Mouse (Mus musculus) intestine, embryonic 16.5 days (tissue): Measurements from ENCODE around the gene Cacna1c. TPM values are rescaled to one million over a fixed set of nuclear protein-coding genes. Genes with fewer than 3 reads are reported as not detected.

Experiments
- ATAC-seq: fragments of 200-750 bp; cut with Nextera tagmentation; 2 replicates; pipeline ENCODE4 v1.8.0; 2017; ENCODE audit warnings: moderate TSS enrichment, moderate library complexity
- H3K27ac ChIP-seq: fragments of 300-500 bp; sonication (generic); 2 replicates; pipeline ENCODE4 v1.5.1; 2014; ENCODE audit warnings: mild to moderate bottlenecking, low read length
- H3K27me3 ChIP-seq: fragments of 300-500 bp; sonication (generic); replicated peaks from 2 replicates; pipeline ENCODE4 v1.6.1; 2014; ENCODE audit warnings: low read length, control low read depth, mixed read lengths; ENCODE audit not compliant: control insufficient read depth, insufficient read depth
- H3K36me3 ChIP-seq: fragments of 300-500 bp; sonication (generic); 2 replicates; pipeline ENCODE4 v1.6.1; 2014; ENCODE audit warnings: low read length, control low read depth; ENCODE audit not compliant: control insufficient read depth, insufficient read depth
- H3K4me1 ChIP-seq: fragments of 300-500 bp; sonication (generic); 2 replicates; pipeline ENCODE4 v1.6.1; 2014; ENCODE audit warnings: low read length, control low read depth, mixed read lengths; ENCODE audit not compliant: control insufficient read depth, insufficient read depth
- H3K4me2 ChIP-seq: fragments of 300-500 bp; sonication (generic); 2 replicates; pipeline ENCODE4 v1.6.1; 2014; ENCODE audit warnings: low read depth, low read length, control low read depth
- H3K4me3 ChIP-seq: fragments of 300-500 bp; sonication (generic); 2 replicates; pipeline ENCODE4 v1.5.1; 2014; ENCODE audit warnings: mild to moderate bottlenecking, low read length
- H3K9ac ChIP-seq: fragments of 300-500 bp; sonication (generic); 2 replicates; pipeline ENCODE4 v1.6.1; 2014; ENCODE audit warnings: low read depth, low read length
- H3K9me3 ChIP-seq: fragments of 300-500 bp; sonication (generic); 2 replicates; pipeline ENCODE4 v1.6.1; 2016; ENCODE audit warnings: low read length, control low read depth; ENCODE audit not compliant: control insufficient read depth
- whole genome bisulfite sequencing: fragments of 180-500 bp; shearing (Covaris S2); extraction: QIAGEN DNeasy Blood & Tissue Kit; methylation state at CpG from one replicate; pipeline ENCODE4 v1.1.7; 2014; 5-methylcytosine and 5-hydroxymethylcytosine counted together
- polyA plus RNA-seq: library from polyadenylated mRNA; unstranded; fragments of >200 nt; fragmentation: Nextera tagmentation; extraction: Ambion mirVana; gene quantifications from 2 replicates; pipeline ENCODE4 v1.2.1, GENCODE M21; 2015

The Cacna1c gene
- polyA plus RNA-seq, 1 experiment from 2014 or later, result 1.8 TPM

GRCm38 (mm10) chr6:118739961-118740599 lies 456.1 kb downstream of the Cacna1c start:
- no peak overlapping the region for H3K9ac ChIP-seq

GRCm38 (mm10) chr6:118739344-118739743 lies 456.9 kb downstream of the Cacna1c start:
- no peaks in the 10 kb centered on the region for H3K4me1 ChIP-seq
- no peaks in the 10 kb centered on the region for H3K36me3 ChIP-seq
- H3K4me3 ChIP-seq, result no peak overlapping the region
- no peaks in the 10 kb centered on the region for H3K27me3 ChIP-seq
- ATAC-seq, result no peak
- no peaks in the 10 kb centered on the region for H3K9me3 ChIP-seq
- WGBS, result 52% methylated on average over 4 of the region's 4 CpGs
- H3K27ac ChIP-seq, result no peak overlapping the region
- H3K4me2 ChIP-seq, result no peak overlapping the region
- H3K9ac ChIP-seq, result no peak overlapping the region

More at GRCm38 (mm10) chr6:118739961-118740599, 456.1 kb downstream of the Cacna1c start:
- no peaks in the 10 kb centered on the region for H3K4me1 ChIP-seq
- no peaks in the 10 kb centered on the region for H3K36me3 ChIP-seq
- no peak for ATAC-seq
- H3K4me2 ChIP-seq, result no peak overlapping the region
- no peaks in the 10 kb centered on the region for H3K9me3 ChIP-seq
- 79% methylated on average over 9 of the region's 9 CpGs for WGBS
- no peaks in the 10 kb centered on the region for H3K27me3 ChIP-seq
- no peak overlapping the region for H3K27ac ChIP-seq
- no peak overlapping the region for H3K4me3 ChIP-seq

GRCm38 (mm10) chr6:118738656-118739055 lies 457.6 kb downstream of the Cacna1c start:
- Histone ChIP-seq H3K27me3 (no peaks in the 10 kb centered on the region), H3K4me2 (no peak overlapping the region), H3K27ac (no peak overlapping the region), H3K36me3 (no peaks in the 10 kb centered on the region), H3K9ac (no peak overlapping the region), H3K9me3 (no peaks in the 10 kb centered on the region), H3K4me1 (no peaks in the 10 kb centered on the region), H3K4me3 (no peak overlapping the region)
- ATAC-seq, result no peak
- 54% methylated on average over 3 of the region's 3 CpGs for WGBS

DNA sequence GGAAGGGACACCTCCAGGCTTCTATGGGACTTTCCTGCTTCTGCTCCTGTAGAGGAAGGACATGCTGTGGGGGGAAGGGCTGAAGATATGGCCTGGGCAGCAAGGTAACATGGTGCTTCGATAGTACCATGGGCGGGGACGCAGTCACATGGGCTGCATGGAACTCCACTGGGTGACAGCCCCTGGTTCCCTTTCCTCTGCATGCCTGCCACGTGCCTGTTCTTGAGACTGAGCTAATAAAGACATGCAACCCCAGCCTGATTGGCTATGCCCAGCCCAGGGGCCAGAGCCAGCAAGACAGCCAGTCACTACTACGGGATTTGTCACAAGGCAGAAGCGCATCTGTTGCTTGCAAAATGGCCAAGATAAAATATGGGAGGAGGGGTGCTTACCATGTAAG lies 459.1 kb downstream of the Cacna1c start:
- H3K9ac ChIP-seq, result no peak overlapping the region
- H3K4me3 ChIP-seq, result no peak overlapping the region
- 74% methylated on average over 6 of the region's 6 CpGs for WGBS
- no peaks in the 10 kb centered on the region for H3K9me3 ChIP-seq
- no peak overlapping the region for H3K4me2 ChIP-seq
- H3K27ac ChIP-seq, result no peak overlapping the region
- no peaks in the 10 kb centered on the region for H3K27me3 ChIP-seq
- ATAC-seq, result peak; percentile 48; the same call in 1 of the 2 replicates
- no peaks in the 10 kb centered on the region for H3K36me3 ChIP-seq
- no peaks in the 10 kb centered on the region for H3K4me1 ChIP-seq

DNA sequence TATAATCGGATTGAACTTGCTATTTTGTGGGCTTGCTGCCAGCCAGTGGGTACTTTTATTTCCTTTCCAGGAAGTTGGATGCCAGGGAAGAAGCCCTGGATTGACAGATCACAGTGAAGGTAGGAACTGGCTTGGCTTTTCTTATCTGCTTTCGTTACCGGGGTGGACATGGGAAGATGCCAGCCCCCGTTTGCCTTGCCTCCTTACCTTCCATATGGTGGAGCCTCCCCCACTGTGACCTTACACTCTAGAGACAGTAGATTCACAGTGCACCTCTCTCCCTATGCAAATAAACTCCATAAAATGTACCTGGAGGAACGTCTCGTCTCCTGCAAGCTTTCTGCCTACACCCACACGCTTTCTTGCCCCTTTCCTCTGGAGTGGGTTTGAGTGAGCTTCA lies 459.7 kb downstream of the Cacna1c start:
- no peaks in the 10 kb centered on the region for H3K4me1 ChIP-seq
- H3K9me3 ChIP-seq, result no peaks in the 10 kb centered on the region
- no peak overlapping the region for H3K9ac ChIP-seq
- 68% methylated on average over 7 of the region's 7 CpGs for WGBS
- no peaks in the 10 kb centered on the region for H3K27me3 ChIP-seq
- no peak overlapping the region for H3K4me2 ChIP-seq
- H3K4me3 ChIP-seq, result no peak overlapping the region
- no peak overlapping the region for H3K27ac ChIP-seq
- no peaks in the 10 kb centered on the region for H3K36me3 ChIP-seq
- no peak for ATAC-seq

- Histone ChIP-seq H3K4me1 (no peaks in the 10 kb centered on the region), H3K4me2 (no peak overlapping the region), H3K27ac (no peak overlapping the region), H3K27me3 (no peaks in the 10 kb centered on the region), H3K9me3 (no peaks in the 10 kb centered on the region), H3K4me3 (no peak overlapping the region), H3K9ac (no peak overlapping the region), H3K36me3 (no peaks in the 10 kb centered on the region)
- 89% methylated on average over 3 of the region's 3 CpGs for WGBS
- ATAC-seq, result no peak
These were observed 461.1 kb downstream of the Cacna1c start for GRCm38 (mm10) chr6:118735145-118735544.

DNA sequence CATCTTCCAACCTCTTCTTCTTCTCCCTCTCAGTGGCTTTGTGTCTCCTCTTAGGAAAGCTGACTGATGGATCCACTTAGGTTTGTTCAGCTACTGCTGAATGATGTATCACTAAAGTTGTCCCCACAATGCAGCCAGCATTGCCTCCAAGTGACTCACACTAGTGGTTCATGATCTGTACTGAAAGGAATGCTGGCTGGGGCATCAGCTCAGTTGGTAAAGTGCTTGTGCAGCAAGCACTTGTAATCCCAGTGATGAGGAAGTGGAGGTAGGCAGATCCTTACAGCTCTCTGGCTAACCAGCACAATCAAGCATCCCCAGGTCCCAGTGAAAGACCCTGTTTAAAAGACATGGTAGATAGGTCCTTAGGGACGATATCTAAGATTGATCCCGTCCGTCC lies 464.3 kb downstream of the Cacna1c start:
- no peak overlapping the region for H3K9ac ChIP-seq
- no peak overlapping the region for H3K4me3 ChIP-seq
- WGBS, result 92% methylated on average over 3 of the region's 3 CpGs
- ATAC-seq, result no peak
- no peaks in the 10 kb centered on the region for H3K36me3 ChIP-seq
- no peak overlapping the region for H3K27ac ChIP-seq
- H3K9me3 ChIP-seq, result peaks cover 3% of the 10 kb centered on the region; the same call in 1 of the 2 replicates
- H3K4me2 ChIP-seq, result no peak overlapping the region
- H3K27me3 ChIP-seq, result no peaks in the 10 kb centered on the region
- no peaks in the 10 kb centered on the region for H3K4me1 ChIP-seq

GRCm38 (mm10) chr6:118724908-118725307 lies 471.3 kb downstream of the Cacna1c start:
- no peak overlapping the region for H3K4me3 ChIP-seq
- no peak overlapping the region for H3K4me2 ChIP-seq
- no peaks in the 10 kb centered on the region for H3K4me1 ChIP-seq
- no peak overlapping the region for H3K9ac ChIP-seq
- H3K27me3 ChIP-seq, result no peaks in the 10 kb centered on the region
- peaks cover under 1% of the 10 kb centered on the region; the same call in 1 of the 2 replicates for H3K9me3 ChIP-seq
- H3K36me3 ChIP-seq, result no peaks in the 10 kb centered on the region
- ATAC-seq, result no peak
- WGBS, result 48% methylated on average over 4 of the region's 4 CpGs
- no peak overlapping the region for H3K27ac ChIP-seq

DNA sequence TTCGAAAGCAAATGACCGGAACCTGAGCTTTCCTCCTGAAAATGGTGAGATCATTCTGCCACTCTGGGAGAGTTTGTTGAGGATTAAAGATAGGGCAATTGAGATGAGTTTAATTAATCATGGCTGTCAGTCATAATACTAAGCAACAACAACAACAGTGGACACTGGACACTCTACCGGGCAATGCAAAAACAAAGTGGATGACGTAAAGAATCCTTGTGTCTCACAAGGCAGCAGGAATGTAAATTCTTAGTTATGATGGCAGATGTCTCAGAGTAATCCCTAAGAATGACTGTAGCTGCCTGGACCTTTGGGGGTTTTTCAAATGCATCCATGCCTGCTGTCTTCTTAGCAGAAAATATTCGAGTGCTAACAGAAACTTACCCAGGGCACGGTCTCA lies 471.8 kb downstream of the Cacna1c start:
- no peaks in the 10 kb centered on the region for H3K36me3 ChIP-seq
- H3K27me3 ChIP-seq, result no peaks in the 10 kb centered on the region
- H3K27ac ChIP-seq, result no peak overlapping the region
- WGBS, result 69% methylated on average over 6 of the region's 6 CpGs
- H3K4me1 ChIP-seq, result no peaks in the 10 kb centered on the region
- H3K9me3 ChIP-seq, result no peaks in the 10 kb centered on the region
- H3K9ac ChIP-seq, result no peak overlapping the region
- ATAC-seq, result no peak
- H3K4me3 ChIP-seq, result no peak overlapping the region
- no peak overlapping the region for H3K4me2 ChIP-seq

- Histone ChIP-seq H3K27ac (no peak overlapping the region), H3K9ac (no peak overlapping the region), H3K36me3 (no peaks in the 10 kb centered on the region), H3K4me3 (no peak overlapping the region), H3K4me1 (no peaks in the 10 kb centered on the region), H3K9me3 (no peaks in the 10 kb centered on the region), H3K27me3 (no peaks in the 10 kb centered on the region), H3K4me2 (no peak overlapping the region)
- ATAC-seq, result no peak
- 58% methylated on average over 6 of the region's 6 CpGs for WGBS
These were observed 473.9 kb downstream of the Cacna1c start for GRCm38 (mm10) chr6:118722336-118722735.
